Mouse (Mus musculus) lung, postnatal 0 days (tissue): ENCODE measurements around the gene Foxd4. TPM values are rescaled to one million over a fixed set of nuclear protein-coding genes. Genes with fewer than 3 reads are reported as not detected.

Source experiments
- ATAC-seq: fragments of 200-750 bp; cut with Nextera tagmentation; 2 replicates; pipeline ENCODE4 v1.8.0; 2017; ENCODE audit warnings: moderate library complexity
- DNase-seq: peaks from one replicate; pipeline ENCODE4 v3.0.0-alpha.2; 2016; ENCODE audit warnings: low spot score
- H3K27ac ChIP-seq: fragments of 300-500 bp; sonication (generic); 2 replicates; pipeline ENCODE4 v1.5.1; 2014; ENCODE audit warnings: antibody characterized with exemption, mild to moderate bottlenecking, low read length, mixed read lengths
- H3K27me3 ChIP-seq: fragments of 300-500 bp; sonication (generic); replicated peaks from 2 replicates; pipeline ENCODE4 v1.6.1; 2014; ENCODE audit warnings: low read length, mixed read lengths; ENCODE audit not compliant: insufficient read depth
- H3K36me3 ChIP-seq: fragments of 300-500 bp; sonication (generic); 2 replicates; pipeline ENCODE4 v1.6.1; 2014; ENCODE audit warnings: low read length, mixed read lengths; ENCODE audit not compliant: insufficient read depth
- H3K4me1 ChIP-seq: fragments of 300-500 bp; sonication (generic); 2 replicates; pipeline ENCODE4 v1.6.1; 2014; ENCODE audit warnings: antibody characterized with exemption, low read depth, low read length, mixed read lengths; ENCODE audit not compliant: insufficient read depth
- H3K4me2 ChIP-seq: fragments of 300-500 bp; sonication (generic); replicated peaks from 2 replicates; pipeline ENCODE4 v1.6.1; 2014; ENCODE audit warnings: low read depth, mild to moderate bottlenecking, low read length, moderate library complexity, mixed read lengths
- H3K4me3 ChIP-seq: fragments of 300-500 bp; sonication (generic); 2 replicates; pipeline ENCODE4 v1.5.1; 2014; ENCODE audit warnings: low read depth, low read length
- H3K9ac ChIP-seq: fragments of 300-500 bp; sonication (generic); replicated peaks from 2 replicates; pipeline ENCODE4 v1.6.1; 2014; ENCODE audit warnings: low read depth, mild to moderate bottlenecking
- H3K9me3 ChIP-seq: fragments of 300-500 bp; sonication (generic); 2 replicates; pipeline ENCODE4 v1.6.1; 2016; ENCODE audit warnings: low read length, mixed read lengths
- CTCF ChIP-seq: IDR thresholded peaks from 2 replicates; pipeline ENCODE4 v1.5.1; 2016; ENCODE audit warnings: antibody characterized with exemption, mild to moderate bottlenecking
- EP300 ChIP-seq: IDR thresholded peaks from 2 replicates; pipeline ENCODE4 v1.6.1; 2016; ENCODE audit warnings: antibody characterized with exemption, mild to moderate bottlenecking, control low read depth
- WGBS: fragments of 180-500 bp; shearing (Covaris S2); extraction: QIAGEN DNeasy Blood & Tissue Kit; methylation state at CpG from one replicate; pipeline ENCODE4 v1.1.7; 2014; 5-methylcytosine and 5-hydroxymethylcytosine counted together
- microRNA-seq: library from miRNA; unstranded; fragments of <30 nt; microRNA quantifications from one replicate; pipeline ENCODE4, GENCODE M21; 2016
- polyA plus RNA-seq: library from polyadenylated mRNA; unstranded; fragments of >200 nt; fragmentation: Nextera tagmentation; extraction: Ambion mirVana; gene quantifications from 2 replicates; pipeline ENCODE4 v1.2.1, GENCODE M21; 2015

Gene Foxd4
- polyA plus RNA-seq, 1 experiment from 2014 or later = 0.19 TPM

- Histone ChIP-seq H3K4me3 (no peak overlapping the region), H3K9ac (no peak overlapping the region), H3K4me2 (peak overlapping the region; percentile 23), H3K27ac (no peak overlapping the region; the same call in 1 of the 2 replicates), H3K4me1 (no peaks in the 10 kb centered on the region; the same call in 1 of the 2 replicates), H3K27me3 (no peaks in the 10 kb centered on the region), H3K36me3 (no peaks in the 10 kb centered on the region), H3K9me3 (no peaks in the 10 kb centered on the region)
- ATAC-seq (peak; percentile 52), DNase-seq (peak; percentile 52)
- WGBS = 45% methylated on average over 21 of the region's 21 CpGs
- TF ChIP-seq CTCF = no peak
- TF ChIP-seq EP300 = no peak
Observed at GRCm38 (mm10) chr19:24851456-24852315, 49.3 kb downstream of the Foxd4 start.

Small RNAs within 50 kb of the gene (microRNA-seq; reads per million reads assigned to microRNA genes)
- gene Mir3084-1 = not detected

Other genes starting within 250 kb of the Foxd4 start
- gene Tmem252, start 227.2 kb downstream of the Foxd4 start, polyA plus RNA-seq = 4.5 and 6.2 TPM in 2 replicates
- 3.4 and 4.5 TPM in 2 replicates for gene Pgm5, start 39.3 kb downstream of the Foxd4 start, polyA plus RNA-seq
- 138 and 154 TPM in 2 replicates for gene Gm10053, start 25.5 kb downstream of the Foxd4 start, polyA plus RNA-seq
- 14.6 and 15.6 TPM in 2 replicates for gene Cbwd1, start 60.4 kb upstream of the Foxd4 start, polyA plus RNA-seq
- gene Dock8, start 98.3 kb upstream of the Foxd4 start, polyA plus RNA-seq = 8.1 and 9.7 TPM in 2 replicates